Mouse (Mus musculus) spleen, adult 18-20 months (tissue): ENCODE measurements around the gene 2200002D01Rik.

Experiments used
- DNase-seq, 2 experiments: peaks; one replicate each; pipeline ENCODE4 v3.0.0; 2022; ENCODE audit warnings: mixed read lengths in 2 of 2

The 2200002D01Rik gene

DNA sequence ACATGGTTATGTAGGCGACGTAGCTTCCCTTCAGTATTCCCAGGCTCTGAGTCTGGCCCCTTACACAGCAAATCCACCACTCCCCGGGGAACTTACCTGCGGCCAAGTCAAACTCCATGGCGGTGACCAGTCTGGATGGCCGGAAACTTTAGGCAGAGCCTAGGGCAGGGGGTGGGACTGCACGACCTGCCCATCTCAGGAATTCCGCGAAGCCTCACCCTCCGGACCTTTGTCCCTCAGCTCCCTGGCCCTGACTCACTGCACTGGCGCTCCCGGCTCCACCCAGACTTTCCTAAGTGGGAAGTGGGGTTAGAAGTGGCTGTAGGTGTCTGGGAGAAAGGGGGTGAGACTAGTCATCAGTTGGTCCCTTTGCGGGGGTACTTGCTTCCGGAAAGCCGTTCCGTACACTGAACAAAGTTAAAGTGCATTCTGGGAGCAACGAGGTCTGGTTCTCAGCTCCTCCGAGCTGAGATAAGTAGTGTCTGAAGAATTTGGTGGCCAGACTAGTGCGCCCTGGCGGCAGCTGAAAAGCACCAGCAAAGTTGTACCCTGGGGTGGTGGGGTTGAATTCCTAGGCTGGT lies at the start of gene 2200002D01Rik:
Gene 2200002D01Rik, minus strand, starts transcription at position 206 of the 581 bp plus-strand sequence.
- DNase-seq = peak in 1 of 2 experiments; percentile 26

GRCm38 (mm10) chr7:29296998-29297397 lies 48.7 kb upstream of the 2200002D01Rik start:
- peak in 1 of 2 experiments; percentile 46 for DNase-seq

DNA sequence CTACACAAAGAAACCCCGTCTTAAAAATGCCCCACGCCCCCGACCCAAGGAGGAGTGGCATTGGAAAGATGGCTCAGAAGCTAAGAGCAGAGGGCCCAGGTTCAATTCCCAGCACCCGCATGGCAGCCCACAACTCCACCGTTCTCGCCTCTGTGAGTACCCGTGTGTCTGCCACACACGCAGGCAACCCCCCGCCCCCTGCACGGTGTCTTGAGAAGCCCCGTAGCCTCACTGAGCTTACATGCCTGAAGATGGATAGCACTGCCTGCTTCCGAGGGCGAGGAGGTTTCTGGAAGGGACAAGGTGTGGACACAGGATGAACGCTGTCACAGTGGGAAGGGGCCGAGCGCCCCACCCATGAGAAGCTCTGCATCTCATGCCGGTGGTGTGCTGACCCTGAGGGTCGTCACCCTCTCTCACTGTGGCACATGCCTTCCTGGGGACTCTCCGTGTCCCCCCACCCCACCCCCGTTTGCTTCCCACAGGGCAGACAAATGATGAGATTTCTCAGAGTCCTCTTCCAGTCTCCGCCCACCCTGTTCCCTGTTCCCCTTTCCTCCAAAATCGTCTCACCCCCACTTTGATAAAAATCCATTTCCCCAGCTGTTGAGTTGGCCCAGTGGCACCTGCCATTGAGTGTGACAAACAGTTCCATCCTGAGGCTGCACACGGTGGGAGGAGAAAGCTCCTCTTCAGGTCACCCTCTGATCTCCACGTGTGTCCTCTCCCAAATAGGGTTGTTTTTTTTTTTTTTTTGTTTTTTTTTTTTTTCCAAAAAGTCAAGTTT lies 47.8 kb upstream of the 2200002D01Rik start:
- DNase-seq = no peak

- no peak for DNase-seq
Observed at GRCm38 (mm10) chr7:29294111-29294761, 46.0 kb upstream of the 2200002D01Rik start.

DNA sequence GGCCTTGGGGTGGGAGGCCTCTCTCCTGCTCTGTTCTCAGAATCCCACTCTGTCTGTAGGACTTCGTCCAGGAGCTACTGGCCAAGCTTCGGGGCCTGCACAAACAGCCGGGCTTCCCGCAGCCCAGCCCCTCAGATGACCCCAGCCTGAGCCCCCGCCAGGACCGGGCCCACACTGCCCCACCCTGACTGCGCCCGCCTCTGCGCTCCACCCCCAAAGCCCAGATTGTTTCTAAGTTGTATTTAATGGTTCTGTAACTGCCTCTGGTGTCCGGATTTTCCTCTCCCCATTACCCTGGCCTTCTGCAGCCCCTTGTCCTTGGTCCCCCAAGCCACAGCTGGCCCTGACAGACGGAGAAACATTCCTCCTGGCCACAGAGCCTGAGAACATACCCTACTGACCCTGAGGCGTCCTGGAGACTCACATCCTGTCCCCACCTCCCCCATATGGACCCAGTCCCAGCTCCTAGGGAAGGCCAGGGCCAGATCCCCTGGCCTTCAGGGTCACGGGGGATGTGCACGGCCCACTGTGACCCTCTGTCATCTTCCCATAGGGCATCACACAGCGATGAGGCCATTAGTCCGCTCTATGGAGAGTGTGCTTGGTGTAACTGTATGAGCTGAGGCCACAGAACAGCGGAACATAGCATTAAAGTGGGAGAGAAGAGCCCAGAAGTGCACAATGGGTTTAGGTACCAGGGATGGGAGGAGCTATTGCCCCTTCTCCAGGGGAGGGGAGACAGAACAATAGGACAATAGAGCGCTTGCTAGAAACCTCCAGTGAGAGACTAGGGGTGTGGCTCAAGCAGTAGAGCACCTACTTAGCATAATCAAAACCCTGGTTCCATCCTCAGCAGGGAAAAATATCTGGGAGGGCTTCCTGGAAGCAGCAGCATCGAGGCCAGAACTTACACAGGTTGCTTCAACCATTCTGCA lies 45.1 kb upstream of the 2200002D01Rik start:
- no peak for DNase-seq

DNA sequence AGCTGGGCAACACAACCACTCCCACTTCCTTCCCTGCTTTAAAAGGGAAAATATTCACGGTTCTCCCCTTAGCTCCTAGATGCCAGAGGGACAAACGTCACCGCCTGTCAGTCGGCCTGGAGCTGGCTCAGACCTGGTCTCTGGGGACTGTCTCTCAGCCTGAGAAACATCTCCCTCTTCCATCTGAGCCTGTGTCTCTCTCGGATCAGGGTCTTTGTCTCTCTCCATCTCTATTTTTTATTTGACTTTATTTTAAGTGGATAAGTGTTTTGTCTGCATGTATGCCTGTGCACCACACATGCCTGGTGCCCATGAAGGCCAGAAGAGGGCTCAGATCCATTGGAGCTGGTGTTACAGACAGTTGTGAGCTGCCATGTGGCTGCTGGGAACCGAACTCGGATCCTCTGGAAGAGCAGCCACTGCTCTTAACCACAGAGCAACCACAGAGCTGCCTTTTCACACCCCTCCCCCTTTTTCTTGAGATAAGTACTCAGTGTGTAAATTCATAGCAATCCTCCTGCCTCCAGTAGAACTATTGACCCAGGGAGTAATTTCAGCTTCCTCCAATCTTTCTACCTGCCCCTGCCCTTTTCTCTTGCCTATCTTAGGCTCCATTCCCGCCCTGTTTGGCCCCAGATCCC lies 44.3 kb upstream of the 2200002D01Rik start:
- DNase-seq = no peak

- DNase-seq = no peak
Observed at GRCm38 (mm10) chr7:29291616-29292457, 43.6 kb upstream of the 2200002D01Rik start.

- no peak for DNase-seq
Observed at GRCm38 (mm10) chr7:29290691-29291485, 42.6 kb upstream of the 2200002D01Rik start.

DNA sequence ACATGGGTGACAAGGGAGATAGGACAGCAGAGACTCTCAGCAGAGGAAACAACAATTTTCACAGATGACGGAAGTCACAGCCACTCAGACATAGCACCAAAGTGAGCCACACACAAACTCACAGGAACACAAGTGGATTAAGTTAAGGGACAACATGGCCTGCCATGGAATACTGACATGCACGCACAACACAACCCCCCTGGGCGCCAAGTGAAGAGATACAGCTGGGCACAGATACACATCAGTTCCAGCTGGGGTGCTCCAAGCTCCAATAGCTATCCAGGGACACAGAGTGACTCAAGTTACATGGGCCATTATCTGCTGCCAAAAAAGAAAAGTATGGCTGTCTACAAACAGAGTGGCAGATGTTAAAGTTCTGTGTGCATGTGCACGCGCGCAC lies 41.6 kb upstream of the 2200002D01Rik start:
- DNase-seq = no peak

DNA sequence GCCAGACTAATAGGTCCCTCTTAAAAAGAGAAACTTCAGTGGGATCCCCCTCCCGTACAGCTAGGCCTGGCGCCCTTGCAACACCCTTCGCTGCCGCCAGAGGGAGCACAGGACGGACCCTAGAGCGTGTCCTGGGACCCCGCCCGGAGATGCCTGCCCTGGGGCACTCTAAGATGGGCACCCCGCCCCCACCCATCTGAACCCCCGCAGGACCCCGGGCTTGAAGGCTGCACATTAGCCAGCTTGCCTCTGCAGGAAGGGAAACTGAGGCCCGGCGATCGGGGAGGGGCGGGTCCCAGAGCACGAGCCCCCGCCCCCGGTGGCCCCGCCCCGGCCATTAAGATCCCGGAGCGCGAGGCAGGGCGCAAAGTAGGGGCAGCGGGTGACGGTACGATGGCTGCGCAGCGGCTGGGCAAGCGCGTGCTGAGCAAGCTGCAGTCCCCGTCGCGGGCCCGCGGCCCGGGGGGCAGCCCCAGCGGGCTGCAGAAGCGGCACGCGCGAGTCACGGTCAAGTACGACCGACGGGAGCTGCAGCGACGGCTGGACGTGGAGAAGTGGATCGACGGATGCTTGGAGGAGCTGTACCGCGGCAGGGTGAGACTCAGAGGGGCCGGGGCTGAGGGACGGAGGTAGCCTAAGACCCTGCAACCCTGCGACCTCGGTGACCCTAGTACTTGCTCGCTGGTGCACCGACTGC lies 40.8 kb upstream of the 2200002D01Rik start, which contains the start of gene Ppp1r14a:
Gene Ppp1r14a, plus strand, starts transcription at position 367 of the 697 bp plus-strand sequence.
- peak; percentile 46 to 75 for DNase-seq

DNA sequence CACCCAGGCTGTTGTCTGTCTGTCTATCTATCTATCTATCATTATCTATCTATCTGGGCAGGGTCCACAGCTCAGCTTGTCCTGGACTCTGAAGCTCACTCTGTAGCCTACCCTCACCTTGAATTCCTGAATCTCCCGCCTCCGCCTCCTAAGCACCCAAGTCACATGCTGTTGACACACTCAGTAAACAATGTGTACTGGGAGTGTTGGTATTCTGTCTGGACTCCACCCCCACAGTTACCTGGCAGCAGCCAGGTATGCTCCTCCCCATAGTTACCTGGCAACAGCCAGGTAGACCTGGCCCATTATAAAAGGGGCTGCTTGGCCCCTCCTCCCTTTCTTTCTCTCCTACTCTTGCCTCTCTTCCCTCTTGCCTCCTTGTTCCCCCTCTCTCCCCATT lies 39.8 kb upstream of the 2200002D01Rik start:
- no peak for DNase-seq

DNA sequence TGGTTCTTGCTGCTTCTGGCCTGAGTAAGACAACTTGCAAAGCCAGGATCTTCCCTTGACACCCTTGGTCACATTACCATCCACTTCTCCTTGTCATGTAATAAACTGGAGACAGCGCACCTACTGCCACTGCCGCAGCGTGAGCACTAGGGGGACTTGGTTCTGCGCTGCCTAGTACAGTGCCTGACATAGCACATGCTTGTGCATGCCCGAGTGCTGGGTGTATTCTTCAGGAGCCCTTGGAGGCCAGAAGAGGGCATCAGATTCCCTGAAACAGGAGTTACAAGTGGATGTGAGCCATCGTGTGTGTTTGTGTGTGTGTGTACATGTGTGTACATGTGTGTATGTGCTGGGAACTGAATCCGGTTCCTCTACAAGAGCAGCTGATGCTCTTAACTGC lies 39.2 kb upstream of the 2200002D01Rik start:
- no peak for DNase-seq

- DNase-seq = no peak
Observed at GRCm38 (mm10) chr7:29284523-29284922, 36.3 kb upstream of the 2200002D01Rik start.

DNA sequence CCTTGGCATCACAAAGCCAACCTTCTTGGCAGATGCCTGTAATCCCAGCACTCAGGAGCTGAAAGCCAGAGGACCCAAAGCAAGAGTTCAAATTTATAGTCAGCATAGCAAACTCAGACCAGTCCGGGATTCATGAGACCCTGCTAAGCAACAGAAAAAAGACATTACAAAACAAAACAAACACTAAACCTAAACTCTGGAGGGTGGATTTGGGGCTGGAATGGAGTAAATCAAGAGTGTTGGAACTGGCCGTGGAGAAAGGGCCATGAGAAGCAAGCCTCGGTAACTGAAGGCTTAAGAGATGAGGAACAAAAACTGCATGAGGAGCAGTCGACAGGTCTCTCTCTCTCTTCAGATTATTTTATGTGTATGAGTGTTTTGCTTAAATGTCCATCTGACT lies 35.6 kb upstream of the 2200002D01Rik start:
- no peak for DNase-seq

- DNase-seq = no peak
Observed at GRCm38 (mm10) chr7:29282074-29282554, 33.8 kb upstream of the 2200002D01Rik start.

GRCm38 (mm10) chr7:29281201-29282073 lies 33.2 kb upstream of the 2200002D01Rik start, which contains the start of gene Spint2:
Spint2 (minus strand) TSS chr7:29281912.
- DNase-seq = peak; percentile 65 to 78

DNA sequence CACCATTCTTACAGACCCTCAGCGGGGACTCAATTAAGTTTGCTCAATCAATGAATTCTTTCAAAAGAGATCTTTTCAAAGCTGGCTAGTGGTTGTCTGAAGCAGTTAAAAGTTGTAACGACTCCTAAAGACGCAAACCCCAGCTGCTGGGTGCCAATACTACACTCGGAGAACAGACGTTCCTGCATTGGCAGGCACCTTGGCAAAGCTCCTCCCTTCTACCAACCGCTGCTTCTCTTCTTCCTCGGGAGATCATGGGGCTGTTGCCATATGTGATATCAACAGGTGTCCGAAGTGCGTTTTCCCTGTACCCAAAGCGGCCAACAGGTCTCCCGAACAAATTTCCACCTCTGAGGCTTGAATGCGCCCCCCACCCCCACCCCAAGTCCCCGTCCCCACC lies 32.5 kb upstream of the 2200002D01Rik start:
- no peak for DNase-seq

GRCm38 (mm10) chr7:29279924-29280323 lies 31.7 kb upstream of the 2200002D01Rik start:
- no peak for DNase-seq
